Mouse (Mus musculus) olfactory bulb, adult 2 months (tissue): ENCODE results near the gene Tfpi2. TPM values are rescaled to one million over a fixed set of nuclear protein-coding genes. Genes with fewer than 3 reads are reported as not detected.

Experiments
- H3K27ac ChIP-seq: fragments of 200-500 bp; 2 replicates; pipeline ENCODE4 v1.5.1; 2012; ENCODE audit warnings: low read depth, low read length; ENCODE audit not compliant: insufficient read depth
- H3K4me1 ChIP-seq: fragments of 200-500 bp; 2 replicates; pipeline ENCODE4 v1.6.1; 2012; ENCODE audit warnings: low read length; ENCODE audit not compliant: control insufficient read depth, insufficient read depth
- H3K4me3 ChIP-seq: fragments of 200-500 bp; 2 replicates; pipeline ENCODE4 v1.5.1; 2012; ENCODE audit warnings: mild to moderate bottlenecking, low read depth, low read length, moderate library complexity; ENCODE audit not compliant: insufficient read depth
- CTCF ChIP-seq: fragments of 200-500 bp; IDR thresholded peaks from 2 replicates; pipeline ENCODE4 v1.5.1; 2012; ENCODE audit warnings: low read depth, mild to moderate bottlenecking, low read length, moderate library complexity; ENCODE audit not compliant: insufficient read depth
- POLR2A ChIP-seq: fragments of 200-500 bp; IDR thresholded peaks from 2 replicates; pipeline ENCODE4 v1.6.1; 2012; ENCODE audit warnings: mild to moderate bottlenecking, low read depth, low read length, moderate library complexity; ENCODE audit not compliant: insufficient read depth
- WGBS: fragments of 180-500 bp; shearing (Covaris S2); methylation state at CpG from one replicate; pipeline ENCODE4 v1.1.7; 2018; 5-methylcytosine and 5-hydroxymethylcytosine counted together
- polyA plus RNA-seq: library from polyadenylated mRNA; stranded (reverse); fragments of >200 nt; gene quantifications from 2 replicates; pipeline ENCODE4 v1.2.4, GENCODE M21; 2012; ENCODE audit warnings: low replicate concordance; ENCODE audit not compliant: missing spikeins, insufficient read depth, insufficient read length

Tfpi2 gene
- polyA plus RNA-seq, 1 experiment, result not detected

- WGBS, result 72% methylated on average over 2 of the region's 2 CpGs
- Histone ChIP-seq H3K27ac (no peak overlapping the region), H3K4me3 (no peak overlapping the region), H3K4me1 (no peaks in the 10 kb centered on the region)
- TF ChIP-seq CTCF, result no peak
- no peak for TF ChIP-seq POLR2A
Measured at GRCm38 (mm10) chr6:3935048-3935447, 53.7 kb downstream of the Tfpi2 start.

- WGBS, result 82% methylated on average over 4 of the region's 4 CpGs
- Histone ChIP-seq H3K4me1 (no peaks in the 10 kb centered on the region), H3K4me3 (no peak overlapping the region), H3K27ac (no peak overlapping the region)
- no peak for TF ChIP-seq CTCF
- TF ChIP-seq POLR2A, result no peak
Measured at GRCm38 (mm10) chr6:3926140-3926539, 62.6 kb downstream of the Tfpi2 start.

GRCm38 (mm10) chr6:3922870-3923269 lies 65.8 kb downstream of the Tfpi2 start:
- Histone ChIP-seq H3K4me1 (no peaks in the 10 kb centered on the region), H3K27ac (no peak overlapping the region), H3K4me3 (no peak overlapping the region)
- TF ChIP-seq CTCF, result no peak
- TF ChIP-seq POLR2A, result no peak
- 66% methylated on average over 4 of the region's 4 CpGs for WGBS

- WGBS, result 85% methylated on average over 7 of the region's 7 CpGs
- TF ChIP-seq CTCF (no peak), POLR2A (no peak)
Measured at GRCm38 (mm10) chr6:3916015-3916414, 72.7 kb downstream of the Tfpi2 start.

More at GRCm38 (mm10) chr6:3916015-3916414, 72.7 kb downstream of the Tfpi2 start:
- no peak overlapping the region for H3K27ac ChIP-seq
- H3K4me1 ChIP-seq, result no peaks in the 10 kb centered on the region
- H3K4me3 ChIP-seq, result no peak overlapping the region

Other genes with a start within 250 kb of the Tfpi2 start
- gene Calcr, start 224.2 kb downstream of the Tfpi2 start, polyA plus RNA-seq, result not detected in 2 replicates
- gene Gngt1, start 4.9 kb upstream of the Tfpi2 start, polyA plus RNA-seq, result not detected in 2 replicates
- gene Gng11, start 15.0 kb upstream of the Tfpi2 start, polyA plus RNA-seq, result not detected in 2 replicates
- gene Bet1, start 98.1 kb upstream of the Tfpi2 start, polyA plus RNA-seq, result not detected in 2 replicates